Mouse (Mus musculus) adrenal gland, adult 18-20 months (tissue): ENCODE measurements around the gene Snx21. TPM values are rescaled to one million over a fixed set of nuclear protein-coding genes. Genes with fewer than 3 reads are reported as not detected.

Experiments used
- DNase-seq, 2 experiments: peaks; one replicate each; pipeline ENCODE4 v3.0.0; 2021 to 2022; ENCODE audit warnings: low spot score in 2 of 2
- total RNA-seq, 2 experiments: library from RNA; stranded (reverse); gene quantifications; 1 replicate in 1 of 2; 2 replicates in 1 of 2; pipeline ENCODE4 v1.2.3; 2021

Gene Snx21
- total RNA-seq, 2 experiments from 2014 or later = 25.0 to 28.4 TPM

- no peak for DNase-seq
These were observed 38.3 kb downstream of the Snx21 start for GRCm38 (mm10) chr2:164823969-164824368.

GRCm38 (mm10) chr2:164825521-164825920 lies 39.9 kb downstream of the Snx21 start:
- no peak for DNase-seq

GRCm38 (mm10) chr2:164827146-164827850 lies 41.7 kb downstream of the Snx21 start:
- no peak for DNase-seq

GRCm38 (mm10) chr2:164828437-164828836 lies 42.8 kb downstream of the Snx21 start, which contains the start of gene Spata25:
TSS of gene Spata25 (minus strand) at chr2:164828537.
- no peak for DNase-seq

GRCm38 (mm10) chr2:164829090-164829489 lies 43.5 kb downstream of the Snx21 start:
- DNase-seq = no peak

GRCm38 (mm10) chr2:164831029-164831428 lies 45.4 kb downstream of the Snx21 start:
- DNase-seq = no peak

- DNase-seq = no peak
These were observed 46.6 kb downstream of the Snx21 start for GRCm38 (mm10) chr2:164832032-164832747.

- DNase-seq = peak; percentile 70 to 75
These were observed 47.2 kb downstream of the Snx21 start, which contains the start of gene Ctsa for GRCm38 (mm10) chr2:164832748-164833301. TSS of gene Ctsa (plus strand) at chr2:164832873.

GRCm38 (mm10) chr2:164833314-164833959 lies 47.8 kb downstream of the Snx21 start, which contains the start of gene Neurl2:
TSS of gene Neurl2 (minus strand) at chr2:164833456.
- peak; percentile 82 to 83 for DNase-seq

GRCm38 (mm10) chr2:164834531-164834930 lies 48.9 kb downstream of the Snx21 start:
- DNase-seq = no peak

- DNase-seq = no peak
These were observed 49.5 kb downstream of the Snx21 start for GRCm38 (mm10) chr2:164835164-164835563.

Other genes starting within 250 kb of the Snx21 start
- under 1 TPM in 1 of 2 experiments, not detected in 1; 0.74 TPM for gene Wfdc2, start 223.4 kb upstream of the Snx21 start, total RNA-seq
- not detected for gene Spint3, start 212.4 kb upstream of the Snx21 start, total RNA-seq
- gene Wfdc6a, start 200.4 kb upstream of the Snx21 start, total RNA-seq = under 1 TPM; 0.38 to 0.40 TPM
- gene Eppin, start 192.2 kb upstream of the Snx21 start, total RNA-seq = not detected
- not detected for gene Wfdc6b, start 172.3 kb upstream of the Snx21 start, total RNA-seq
- not detected for gene Wfdc8, start 172.2 kb upstream of the Snx21 start, total RNA-seq
- not detected for gene Wfdc16, start 147.0 kb upstream of the Snx21 start, total RNA-seq
- not detected for gene Wfdc10, start 129.8 kb upstream of the Snx21 start, total RNA-seq
- gene Wfdc9, start 129.2 kb upstream of the Snx21 start, total RNA-seq = not detected
- gene Wfdc11, start 111.7 kb upstream of the Snx21 start, total RNA-seq = not detected
- not detected for gene Wfdc13, start 100.7 kb upstream of the Snx21 start, total RNA-seq
- not detected for gene Spint4, start 87.3 kb upstream of the Snx21 start, total RNA-seq
- gene Spint5, start 70.5 kb upstream of the Snx21 start, total RNA-seq = not detected
- under 1 TPM; 0.20 to 0.45 TPM for gene Wfdc3, start 39.9 kb upstream of the Snx21 start, total RNA-seq
- gene Dnttip1, start 39.8 kb upstream of the Snx21 start, total RNA-seq = 10 to 100 TPM; 34.0 to 35.2 TPM
- 1 to 10 TPM; 1.4 to 4.0 TPM for gene Ube2c, start 15.9 kb upstream of the Snx21 start, total RNA-seq
- gene Tnnc2, start 5.9 kb upstream of the Snx21 start, total RNA-seq = 10 to 100 TPM in 1 of 2 experiments, not detected in 1; 11.3 TPM
- gene Acot8, start 19.1 kb downstream of the Snx21 start, total RNA-seq = 10 to 100 TPM; 32.6 to 36.6 TPM
- gene Zswim3, start 19.3 kb downstream of the Snx21 start, total RNA-seq = 1 to 10 TPM; 4.2 to 5.3 TPM
- gene Zswim1, start 36.9 kb downstream of the Snx21 start, total RNA-seq = 10 to 100 TPM; 11.0 to 11.4 TPM
- gene Spata25, start 42.7 kb downstream of the Snx21 start, total RNA-seq = not detected
- gene Ctsa, start 47.0 kb downstream of the Snx21 start, total RNA-seq = 100 to 1,000 TPM; 103 to 106 TPM
- 1 to 10 TPM; 1.4 to 1.7 TPM for gene Neurl2, start 47.6 kb downstream of the Snx21 start, total RNA-seq
- gene Pltp, start 71.9 kb downstream of the Snx21 start, total RNA-seq = 10 to 100 TPM; 22.5 to 55.9 TPM
- 10 to 100 TPM; 35.1 to 48.6 TPM for gene Pcif1, start 93.5 kb downstream of the Snx21 start, total RNA-seq
- 10 to 100 TPM; 20.9 to 22.4 TPM for gene Zfp335, start 125.9 kb downstream of the Snx21 start, total RNA-seq
- 1 to 10 TPM in 1 of 2 experiments, under 1 TPM in 1; 0.89 to 2.7 TPM for gene Mmp9, start 155.0 kb downstream of the Snx21 start, total RNA-seq
- gene Slc12a5, start 175.0 kb downstream of the Snx21 start, total RNA-seq = 1 to 10 TPM; 5.2 to 9.0 TPM
- gene Ncoa5, start 249.0 kb downstream of the Snx21 start, total RNA-seq = 10 to 100 TPM; 35.7 to 41.6 TPM